ENCODE assay signal across 18 mouse cellular contexts in the genomic region with DNA sequence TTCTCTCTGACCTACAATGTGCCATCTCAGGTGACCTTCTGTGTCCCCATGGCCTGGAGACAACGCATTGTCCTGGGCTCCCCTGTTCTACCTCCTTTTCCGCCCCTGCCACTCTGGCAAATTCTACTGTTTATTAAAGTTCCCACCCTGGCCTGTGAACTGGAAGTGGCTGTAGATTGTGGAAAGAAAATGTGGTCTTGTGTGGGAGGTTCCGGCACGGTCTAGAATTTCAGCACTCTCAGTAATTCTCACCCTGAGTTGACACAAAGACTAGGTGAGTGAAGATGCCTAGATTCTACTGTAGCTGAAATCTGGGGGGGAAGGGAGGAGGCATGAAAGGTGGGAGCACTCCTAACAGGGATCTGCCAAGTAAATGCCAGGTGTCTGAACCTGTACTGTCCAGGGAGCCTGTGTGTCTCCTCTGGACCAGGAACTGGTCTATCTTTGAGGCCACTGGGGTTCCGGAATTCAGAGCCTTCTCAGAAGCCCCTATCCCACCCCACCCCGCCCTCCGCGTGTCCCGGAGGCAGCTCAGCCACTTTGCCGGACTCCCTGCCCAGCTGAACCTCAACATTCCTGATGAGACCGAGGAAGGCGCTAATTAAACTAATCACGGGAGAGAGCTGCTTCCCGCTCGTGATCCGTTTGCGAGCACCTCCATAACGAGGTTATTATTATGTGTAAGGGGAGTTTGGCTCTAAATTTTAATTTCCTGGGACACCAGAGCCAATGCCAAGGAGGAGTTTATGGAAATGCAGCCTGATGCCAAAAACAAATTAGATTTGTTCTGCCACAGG.
DNase-seq lines count a peak whose midpoint lies in the region; ATAC-seq lines count a peak whose summit lies in the region.
"Had no signal": no experiment of that assay in that cellular context is flagged by ENCODE, and none has a peak within 500 bp of the region (broad histone marks: within the 10 kb centered on the region; RNA-seq: fewer than 3 reads in every experiment).

No protein-coding gene starts in this region.

- ATAC-seq in lung, embryonic 16.5 days (ENCODE audit: low read depth) = no peak
- ATAC-seq in stomach, embryonic 15.5 days (ENCODE audit: insufficient read depth, low FRiP score, low read depth) = no peak
- ATAC-seq in frontal cortex, adult (ENCODE audit: low TSS enrichment) = no peak
- ATAC-seq: activated CD4-positive, CD25-positive, alpha-beta regulatory T cell, adult 4 months had no signal

- peaks cover 27% of the 10 kb centered on the region for H3K4me1 ChIP-seq in heart, embryonic 10.5 days
- peaks cover 5% of the 10 kb centered on the region for H3K4me1 ChIP-seq in lung, embryonic 16.5 days (replicated peaks; ENCODE audit: control insufficient read depth, insufficient read depth, low read length)
- H3K4me1 ChIP-seq in limb, embryonic 10.5 days = peaks cover 16% of the 10 kb centered on the region
- no peaks in the 10 kb centered on the region for H3K4me1 ChIP-seq in stomach, embryonic 15.5 days
- H3K4me1 ChIP-seq: midbrain, embryonic 12.5 days had no signal

- H3K4me2 ChIP-seq in lung, embryonic 16.5 days (ENCODE audit: low read depth, low read length) = no peak overlapping the region
- no peak overlapping the region for H3K4me2 ChIP-seq in stomach, embryonic 15.5 days
- H3K4me2 ChIP-seq: hindbrain, embryonic 15.5 days; midbrain, embryonic 12.5 days had no signal

- no peaks in the 10 kb centered on the region for H3K36me3 ChIP-seq in heart, embryonic 10.5 days
- no peaks in the 10 kb centered on the region for H3K36me3 ChIP-seq in lung, embryonic 16.5 days (ENCODE audit: control insufficient read depth, insufficient read depth, low read length)
- H3K36me3 ChIP-seq in limb, embryonic 10.5 days = no peaks in the 10 kb centered on the region
- H3K36me3 ChIP-seq in stomach, embryonic 15.5 days = no peaks in the 10 kb centered on the region
- H3K36me3 ChIP-seq: hindbrain, embryonic 15.5 days; midbrain, embryonic 12.5 days had no signal

- H3K4me3 ChIP-seq in heart, embryonic 10.5 days = no peak overlapping the region
- no peak overlapping the region for H3K4me3 ChIP-seq in lung, embryonic 16.5 days (ENCODE audit: low read length)
- H3K4me3 ChIP-seq in limb, embryonic 10.5 days = no peak overlapping the region
- H3K4me3 ChIP-seq in stomach, embryonic 15.5 days (replicated peaks) = no peak overlapping the region
- H3K4me3 ChIP-seq: erythroblast, embryonic 14.5 days; hindbrain, embryonic 15.5 days; midbrain, embryonic 12.5 days had no signal

- no peak for DNase-seq in heart, embryonic 10.5 days (ENCODE audit: low spot score)
- no peak for DNase-seq in heart, adult 11 months
- no peak for DNase-seq in lung, adult 18-20 months
- DNase-seq in limb, embryonic 10.5 days (ENCODE audit: low spot score) = no peak
- no peak for DNase-seq in right cerebral cortex, postnatal 10 days (ENCODE audit: low spot score in 2 of 2)
- DNase-seq: cerebellum, postnatal 14 days; gastrocnemius, postnatal 14 days; heart, postnatal 14 days; kidney, postnatal 10 days; thymus, adult 2 months had no signal

- peak overlapping the region; percentile 38 for H3K9ac ChIP-seq in lung, embryonic 16.5 days (ENCODE audit: low read length)
- H3K9ac ChIP-seq in stomach, embryonic 15.5 days = no peak overlapping the region
- H3K9ac ChIP-seq: hindbrain, embryonic 15.5 days; midbrain, embryonic 12.5 days had no signal

- 46% methylated on average over 18 of the region's 18 CpGs for WGBS in heart, embryonic 10.5 days
- WGBS in lung, embryonic 16.5 days = 44% methylated on average over 18 of the region's 18 CpGs
- WGBS in limb, embryonic 10.5 days = 58% methylated on average over 18 of the region's 18 CpGs
- WGBS in stomach, embryonic 15.5 days = 63% methylated on average over 18 of the region's 18 CpGs

- no peaks in the 10 kb centered on the region for H3K27me3 ChIP-seq in heart, embryonic 10.5 days (ENCODE audit: insufficient read depth, poor library complexity, severe bottlenecking)
- no peaks in the 10 kb centered on the region for H3K27me3 ChIP-seq in lung, embryonic 16.5 days (ENCODE audit: control insufficient read depth, insufficient read depth, low read depth, low read length)
- no peaks in the 10 kb centered on the region for H3K27me3 ChIP-seq in limb, embryonic 10.5 days (ENCODE audit: low read depth, poor library complexity, severe bottlenecking)
- no peaks in the 10 kb centered on the region for H3K27me3 ChIP-seq in stomach, embryonic 15.5 days (replicated peaks)
- H3K27me3 ChIP-seq: CH12.LX; hindbrain, embryonic 15.5 days had no signal

- H3K9me3 ChIP-seq in heart, embryonic 10.5 days = no peaks in the 10 kb centered on the region
- H3K9me3 ChIP-seq in lung, embryonic 16.5 days (ENCODE audit: control insufficient read depth, low read length) = no peaks in the 10 kb centered on the region
- H3K9me3 ChIP-seq in limb, embryonic 10.5 days (replicated peaks) = no peaks in the 10 kb centered on the region
- H3K9me3 ChIP-seq in stomach, embryonic 15.5 days = no peaks in the 10 kb centered on the region
- H3K9me3 ChIP-seq: hindbrain, embryonic 15.5 days; midbrain, embryonic 12.5 days had no signal

- H3K27ac ChIP-seq in heart, embryonic 10.5 days = peak overlapping the region; percentile 30; the same call in 1 of the 2 replicates
- H3K27ac ChIP-seq in lung, embryonic 16.5 days (ENCODE audit: low read length) = peak overlapping the region; percentile 89
- peak overlapping the region; percentile 34; the same call in 1 of the 2 replicates for H3K27ac ChIP-seq in limb, embryonic 10.5 days
- peak overlapping the region; percentile 44 for H3K27ac ChIP-seq in stomach, embryonic 15.5 days
- H3K27ac ChIP-seq: hindbrain, embryonic 15.5 days; midbrain, embryonic 12.5 days had no signal

Comparison
In these comparisons a context has a peak if more than half of its experiments do, and no peak if none do; other contexts are left out.
1. H3K27ac ChIP-seq: peak in every context shown above with its lines; median percentile 89 in lung, embryonic 16.5 days; 44 in stomach, embryonic 15.5 days; 34 in limb, embryonic 10.5 days; 30 in heart, embryonic 10.5 days.